Mouse (Mus musculus): ENCODE results near the gene Zfp618.

Zfp618 gene

DNA sequence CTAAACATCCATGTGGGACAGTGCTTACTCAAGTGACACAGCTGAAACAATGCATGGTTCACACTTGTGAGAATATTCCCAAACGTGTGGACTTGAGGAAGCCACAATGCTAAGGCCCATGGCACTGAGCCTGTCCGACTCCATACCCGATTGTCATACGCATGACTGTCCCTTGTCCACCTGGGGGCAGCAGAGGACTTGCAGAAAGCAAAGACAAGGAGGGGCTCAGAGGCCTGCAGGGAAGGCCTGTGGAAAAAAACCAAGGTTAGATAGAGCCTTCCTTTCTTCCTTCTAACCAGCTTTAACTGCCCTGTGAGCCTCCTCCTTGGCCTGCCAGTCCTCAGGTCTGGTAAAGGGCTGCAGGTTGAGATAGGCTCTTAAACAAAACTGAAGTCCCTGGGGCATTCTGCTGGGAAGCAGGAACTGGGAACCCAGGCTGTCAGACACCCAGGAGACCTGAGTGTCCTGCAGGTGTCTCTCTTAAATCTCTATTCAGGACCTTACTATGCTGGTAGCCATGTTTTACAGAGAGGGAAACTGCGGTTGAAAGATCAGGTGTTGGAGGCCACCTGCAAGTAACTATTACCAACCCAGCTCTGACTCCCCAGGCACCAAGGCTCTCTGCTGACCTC lies 193.7 kb downstream of the Zfp618 start:
- DNase-seq (ENCODE audit: low spot score) = peak; percentile 86

DNA sequence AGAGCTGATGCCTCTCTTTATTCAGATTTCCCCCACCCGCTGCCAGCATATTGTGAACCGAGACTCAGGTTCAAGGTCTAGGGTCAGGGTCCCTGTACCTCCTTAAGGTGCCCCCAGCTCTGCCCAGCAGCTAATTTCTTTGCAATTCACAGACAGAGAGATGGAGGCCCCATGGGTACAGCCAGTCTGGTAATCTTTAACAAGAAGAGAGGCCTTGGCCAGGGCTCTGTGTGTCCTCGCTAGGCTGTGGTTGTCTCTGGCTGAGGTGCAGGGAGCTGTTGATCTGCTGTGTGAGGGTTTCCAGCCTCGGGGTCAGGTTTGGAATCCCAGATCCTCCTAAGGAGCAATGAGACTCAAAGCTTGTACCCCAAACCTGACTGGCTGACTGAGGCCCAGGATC lies 200.3 kb downstream of the Zfp618 start:
- no peak for DNase-seq (ENCODE audit: low spot score)

GRCm38 (mm10) chr4:63166323-63166722 lies 200.9 kb downstream of the Zfp618 start:
- DNase-seq (ENCODE audit: low spot score) = no peak

DNA sequence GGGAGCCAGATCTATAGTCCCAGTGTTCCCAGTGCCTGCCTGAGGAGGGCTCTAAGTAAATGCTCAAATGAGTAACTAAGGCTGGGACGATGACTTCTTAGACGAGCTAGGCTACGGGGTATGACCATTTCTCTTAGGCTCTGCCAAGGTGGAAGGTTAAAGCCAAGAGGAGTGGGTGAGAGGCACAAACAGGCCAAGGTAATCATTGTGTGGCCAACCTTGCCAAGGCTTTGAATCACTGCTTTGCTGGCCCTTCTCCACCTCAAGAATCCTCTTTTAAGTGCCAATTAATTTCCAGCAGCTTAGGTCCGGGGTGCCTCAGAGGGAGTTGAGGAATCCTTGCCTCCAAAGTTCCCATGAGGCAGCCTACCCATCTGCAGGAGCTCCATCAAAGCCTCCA lies 204.7 kb downstream of the Zfp618 start:
- no peak for DNase-seq (ENCODE audit: low spot score)

DNA sequence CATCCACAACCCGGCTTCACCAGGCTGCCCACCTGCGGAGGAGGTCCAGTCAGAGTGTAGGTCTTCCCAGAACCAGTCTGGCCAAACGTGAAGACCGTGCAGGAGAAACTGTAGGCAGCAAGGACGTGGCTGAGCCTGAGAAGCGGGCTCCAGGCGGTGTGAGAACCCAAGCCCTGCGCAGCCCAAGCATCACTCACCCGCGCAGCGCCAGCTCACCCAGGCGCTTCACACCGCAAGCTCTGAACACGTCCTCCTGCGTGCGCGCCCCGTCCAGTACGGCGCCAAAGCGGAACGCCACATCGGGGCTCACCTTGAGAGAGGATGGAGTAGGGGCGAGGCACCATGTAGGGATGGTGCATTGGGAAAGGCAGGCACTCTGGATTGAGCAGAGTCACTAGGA lies 205.7 kb downstream of the Zfp618 start:
- DNase-seq (ENCODE audit: low spot score) = no peak

- DNase-seq (ENCODE audit: low spot score) = no peak
Measured at GRCm38 (mm10) chr4:63171969-63172685, 206.8 kb downstream of the Zfp618 start, which contains the start of gene Kif12. Gene Kif12, minus strand, starts transcription at chr4:63172131.

GRCm38 (mm10) chr4:63181556-63181955 lies 216.2 kb downstream of the Zfp618 start:
- DNase-seq (ENCODE audit: low spot score) = peak; percentile 81

DNA sequence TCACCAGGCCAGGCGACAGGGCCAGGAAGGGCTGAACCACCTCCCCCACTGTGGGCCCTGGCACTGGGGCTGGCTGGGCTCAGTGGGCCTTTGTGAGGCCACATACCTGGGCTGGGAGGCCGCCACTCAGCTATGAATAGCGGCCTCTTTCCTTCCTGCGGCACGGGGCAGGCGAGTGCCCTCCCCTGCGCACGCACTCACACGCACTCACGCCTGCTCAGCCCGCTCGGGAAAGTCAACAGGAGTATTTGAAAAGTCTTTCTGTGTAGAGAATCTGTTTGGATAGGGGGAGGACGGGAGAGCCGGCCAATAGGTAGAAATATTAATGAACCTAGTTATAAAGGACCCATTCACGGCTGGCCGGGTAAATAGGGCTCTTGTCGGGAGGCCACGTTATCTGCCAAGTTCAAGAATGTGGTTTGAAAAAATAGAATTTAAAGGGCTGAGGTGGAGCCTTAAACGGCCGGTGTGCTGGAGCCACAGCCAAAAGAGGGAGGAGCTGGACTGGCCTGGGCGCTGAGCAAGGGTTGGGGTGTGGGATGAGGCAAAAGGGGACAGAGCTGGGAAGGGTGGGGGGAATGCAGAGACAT lies 221.0 kb downstream of the Zfp618 start:
- DNase-seq (ENCODE audit: low spot score) = no peak

Data from retina, embryonic 14.5 days (tissue).